Mouse (Mus musculus) lung, postnatal 0 days (tissue): ENCODE data around the gene Pdp2. TPM values are rescaled to one million over a fixed set of nuclear protein-coding genes. Genes with fewer than 3 reads are reported as not detected.
"Not testable (repeated sequence)": the region's sequence is repeated elsewhere in the genome, so short reads cannot be mapped to it uniquely, and the experiment has no call there.

Experiments used
- ATAC-seq: fragments of 200-750 bp; cut with Nextera tagmentation; 2 replicates; pipeline ENCODE4 v1.8.0; 2017; ENCODE audit warnings: moderate library complexity
- DNase-seq: peaks from one replicate; pipeline ENCODE4 v3.0.0-alpha.2; 2016; ENCODE audit warnings: low spot score
- H3K27ac ChIP-seq: fragments of 300-500 bp; sonication (generic); 2 replicates; pipeline ENCODE4 v1.5.1; 2014; ENCODE audit warnings: antibody characterized with exemption, mild to moderate bottlenecking, low read length, mixed read lengths
- H3K27me3 ChIP-seq: fragments of 300-500 bp; sonication (generic); replicated peaks from 2 replicates; pipeline ENCODE4 v1.6.1; 2014; ENCODE audit warnings: low read length, mixed read lengths; ENCODE audit not compliant: insufficient read depth
- H3K36me3 ChIP-seq: fragments of 300-500 bp; sonication (generic); 2 replicates; pipeline ENCODE4 v1.6.1; 2014; ENCODE audit warnings: low read length, mixed read lengths; ENCODE audit not compliant: insufficient read depth
- H3K4me1 ChIP-seq: fragments of 300-500 bp; sonication (generic); 2 replicates; pipeline ENCODE4 v1.6.1; 2014; ENCODE audit warnings: antibody characterized with exemption, low read depth, low read length, mixed read lengths; ENCODE audit not compliant: insufficient read depth
- H3K4me2 ChIP-seq: fragments of 300-500 bp; sonication (generic); replicated peaks from 2 replicates; pipeline ENCODE4 v1.6.1; 2014; ENCODE audit warnings: low read depth, mild to moderate bottlenecking, low read length, moderate library complexity, mixed read lengths
- H3K4me3 ChIP-seq: fragments of 300-500 bp; sonication (generic); 2 replicates; pipeline ENCODE4 v1.5.1; 2014; ENCODE audit warnings: low read depth, low read length
- H3K9ac ChIP-seq: fragments of 300-500 bp; sonication (generic); replicated peaks from 2 replicates; pipeline ENCODE4 v1.6.1; 2014; ENCODE audit warnings: low read depth, mild to moderate bottlenecking
- H3K9me3 ChIP-seq: fragments of 300-500 bp; sonication (generic); 2 replicates; pipeline ENCODE4 v1.6.1; 2016; ENCODE audit warnings: low read length, mixed read lengths
- CTCF ChIP-seq: IDR thresholded peaks from 2 replicates; pipeline ENCODE4 v1.5.1; 2016; ENCODE audit warnings: antibody characterized with exemption, mild to moderate bottlenecking
- EP300 ChIP-seq: IDR thresholded peaks from 2 replicates; pipeline ENCODE4 v1.6.1; 2016; ENCODE audit warnings: antibody characterized with exemption, mild to moderate bottlenecking, control low read depth
- WGBS: fragments of 180-500 bp; shearing (Covaris S2); extraction: QIAGEN DNeasy Blood & Tissue Kit; methylation state at CpG from one replicate; pipeline ENCODE4 v1.1.7; 2014; 5-methylcytosine and 5-hydroxymethylcytosine counted together
- polyA plus RNA-seq: library from polyadenylated mRNA; unstranded; fragments of >200 nt; fragmentation: Nextera tagmentation; extraction: Ambion mirVana; gene quantifications from 2 replicates; pipeline ENCODE4 v1.2.1, GENCODE M21; 2015

Gene Pdp2
- polyA plus RNA-seq, 1 experiment from 2014 or later = 6.0 TPM

DNA sequence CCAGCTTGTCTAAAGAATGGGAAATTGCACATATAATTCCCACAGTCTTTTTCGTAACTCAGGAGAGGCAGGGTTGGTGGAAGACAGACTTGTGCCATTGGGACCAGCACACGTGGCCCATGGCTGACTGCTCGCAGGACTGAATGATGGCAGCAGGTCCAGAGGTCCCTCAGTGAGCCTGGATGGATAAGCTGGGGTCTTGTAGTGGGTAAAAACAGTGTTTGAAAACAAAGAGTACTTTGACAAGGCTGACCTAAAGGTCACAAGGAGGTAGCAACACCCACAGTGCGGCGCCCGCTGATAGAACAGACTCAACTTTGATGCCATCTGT, 51.0 kb downstream of the Pdp2 start:
- no peak for TF ChIP-seq EP300
- TF ChIP-seq CTCF = no peak
- Histone ChIP-seq H3K4me2 (peak overlapping the region; percentile 65), H3K9ac (peak overlapping the region; percentile 69), H3K36me3 (no peaks in the 10 kb centered on the region), H3K4me1 (peaks cover 12% of the 10 kb centered on the region), H3K27ac (peak overlapping the region; percentile 48; the same call in 1 of the 2 replicates), H3K4me3 (peak overlapping the region; percentile 78), H3K27me3 (no peaks in the 10 kb centered on the region), H3K9me3 (no peaks in the 10 kb centered on the region)
- 79% methylated on average over 6 of the region's 6 CpGs for WGBS
- ATAC-seq (peak; percentile 7; the same call in 1 of the 2 replicates), DNase-seq (no peak)

DNA sequence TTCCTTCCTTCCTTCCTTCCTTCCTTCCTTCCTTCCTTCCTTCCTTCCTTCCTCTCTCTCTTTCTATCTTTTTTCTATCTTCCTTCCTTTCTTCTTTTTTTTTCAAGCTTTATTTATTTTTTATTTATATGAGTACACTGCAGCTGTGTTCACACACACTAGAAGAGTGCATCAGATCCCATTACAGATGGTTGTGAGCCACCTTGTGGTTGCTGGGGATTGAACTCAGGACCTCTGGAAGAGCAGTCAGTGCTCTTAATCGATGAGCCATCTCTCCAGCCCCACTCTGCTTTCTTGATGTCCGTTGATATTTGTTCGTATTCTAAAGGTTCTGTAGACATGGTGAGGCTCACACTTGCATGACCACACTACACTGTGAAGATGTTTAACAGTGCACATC, 52.9 kb downstream of the Pdp2 start:
- H3K4me1 ChIP-seq = peaks cover 12% of the 10 kb centered on the region
- H3K9ac ChIP-seq, DNase-seq, H3K27ac ChIP-seq, H3K36me3 ChIP-seq, H3K9me3 ChIP-seq, H3K27me3 ChIP-seq, H3K4me3 ChIP-seq, ATAC-seq, H3K4me2 ChIP-seq: not testable (repeated sequence)
- WGBS = 70% methylated on average over 3 of the region's 3 CpGs
- TF ChIP-seq CTCF = peak; percentile 17; the same call in 1 of the 2 replicates

Other genes starting within 250 kb of the Pdp2 start
- 3.5 TPM in 2 replicates for gene Cmtm4, start 195.6 kb upstream of the Pdp2 start, polyA plus RNA-seq
- gene Dync1li2, start 148.4 kb upstream of the Pdp2 start, polyA plus RNA-seq = 39.4 and 44.9 TPM in 2 replicates
- 0.14 and 0.27 TPM in 2 replicates for gene Terb1, start 81.5 kb upstream of the Pdp2 start, polyA plus RNA-seq
- 57.9 and 58.9 TPM in 2 replicates for gene Nae1, start 56.8 kb upstream of the Pdp2 start, polyA plus RNA-seq
- 0.84 and 0.87 TPM in 2 replicates for gene Car7, start 56.8 kb upstream of the Pdp2 start, polyA plus RNA-seq
- 13.8 and 17.2 TPM in 2 replicates for gene Cdh16, start 32.9 kb downstream of the Pdp2 start, polyA plus RNA-seq
- 19.9 and 22.6 TPM in 2 replicates for gene Rrad, start 39.9 kb downstream of the Pdp2 start, polyA plus RNA-seq
- gene Ciao2b, start 50.5 kb downstream of the Pdp2 start, polyA plus RNA-seq = 70.2 and 72.9 TPM in 2 replicates
- gene Ces2a, start 142.6 kb downstream of the Pdp2 start, polyA plus RNA-seq = 0.06 TPM in 1 of 2 replicates, not detected in the other
- gene Ces2b, start 240.1 kb downstream of the Pdp2 start, polyA plus RNA-seq = 1.4 and 1.7 TPM in 2 replicates